Mouse (Mus musculus) cerebellum, adult 2 months (tissue): ENCODE data around the gene Amotl1. TPM values are rescaled to one million over a fixed set of nuclear protein-coding genes. Genes with fewer than 3 reads are reported as not detected.

Experiments used
- DNase-seq, 2 experiments: peaks; one replicate each; pipeline ENCODE4 v3.0.0; 2021
- H3K27ac ChIP-seq: fragments of 200-500 bp; 2 replicates; pipeline ENCODE4 v1.5.1; 2012; ENCODE audit warnings: low read length, control low read depth, inconsistent platforms; ENCODE audit not compliant: insufficient read depth
- H3K27me3 ChIP-seq: fragments of 200-500 bp; 2 replicates; pipeline ENCODE4 v1.6.1; 2012; ENCODE audit warnings: inconsistent platforms, mild to moderate bottlenecking, low read length, moderate library complexity; ENCODE audit not compliant: control insufficient read depth, insufficient read depth
- H3K4me1 ChIP-seq: fragments of 200-500 bp; 2 replicates; pipeline ENCODE4 v1.6.1; 2011; ENCODE audit warnings: low read length; ENCODE audit not compliant: control insufficient read depth, insufficient read depth
- H3K4me3 ChIP-seq: fragments of 200-500 bp; replicated peaks from 2 replicates; pipeline ENCODE3; 2011; ENCODE audit warnings: mild to moderate bottlenecking, low read depth, low read length, control low read depth; ENCODE audit not compliant: insufficient read depth
- CTCF ChIP-seq: fragments of 200-500 bp; IDR thresholded peaks from 2 replicates; pipeline ENCODE4 v1.5.1; 2011; ENCODE audit warnings: low read depth, mild to moderate bottlenecking, control low read depth, low read length, moderate library complexity, borderline replicate concordance; ENCODE audit not compliant: insufficient read depth
- POLR2A ChIP-seq: fragments of 200-500 bp; IDR thresholded peaks from 2 replicates; pipeline ENCODE4 v1.6.1; 2011; ENCODE audit warnings: low read length, control low read depth, borderline replicate concordance; ENCODE audit not compliant: insufficient read depth
- WGBS: fragments of 180-500 bp; shearing (Covaris S2); methylation state at CpG from one replicate; pipeline ENCODE4 v1.1.7; 2018; 5-methylcytosine and 5-hydroxymethylcytosine counted together
- polyA plus RNA-seq: library from polyadenylated mRNA; depleted of rRNA; stranded (reverse); fragments of >200 nt; gene quantifications from 2 replicates; pipeline ENCODE4 v1.2.3, GENCODE M21; 2012; rRNA removed

Gene Amotl1
- polyA plus RNA-seq, 1 experiment = 10.3 TPM

- peak; percentile 68; the same call in 1 of the 2 replicates for TF ChIP-seq POLR2A
- TF ChIP-seq CTCF = no peak
- DNase-seq = peak; percentile 94 to 97
- no peaks in the 10 kb centered on the region; the same call in 1 of the 2 replicates for H3K4me1 ChIP-seq
- H3K27ac ChIP-seq = peak within 1 kb of the TSS; percentile 67
- no peaks in the 10 kb centered on the region for H3K27me3 ChIP-seq
- peak within 1 kb of the TSS; percentile 96 for H3K4me3 ChIP-seq
- under 1% methylated on average over 59 of the region's 59 CpGs for WGBS
Measured at GRCm38 (mm10) chr9:14500023-14500915, 144.6 kb downstream of the Amotl1 start, which contains the start of the genes Kdm4d and Cwc15. Gene Kdm4d (minus strand): TSS chr9:14500482. Gene Cwc15 (plus strand): TSS chr9:14500617.

- no peak overlapping the region for H3K27ac ChIP-seq
- H3K4me3 ChIP-seq = peak overlapping the region; percentile 84
- TF ChIP-seq CTCF (no peak), POLR2A (no peak)
- no peaks in the 10 kb centered on the region; the same call in 1 of the 2 replicates for H3K4me1 ChIP-seq
- H3K27me3 ChIP-seq = no peaks in the 10 kb centered on the region
- DNase-seq = no peak
- 83% methylated on average over 4 of the region's 4 CpGs for WGBS
Measured at GRCm38 (mm10) chr9:14498896-14499705, 145.8 kb downstream of the Amotl1 start.

Other genes with a start within 250 kb of the Amotl1 start
- gene Kdm4d, start 144.6 kb downstream of the Amotl1 start, polyA plus RNA-seq = 1.1 and 1.2 TPM in 2 replicates
- 123 and 129 TPM in 2 replicates for gene Cwc15, start 144.4 kb downstream of the Amotl1 start, polyA plus RNA-seq
- gene Piwil4, start 95.7 kb upstream of the Amotl1 start, polyA plus RNA-seq = 0.08 and 0.11 TPM in 2 replicates
- gene Fut4, start 107.3 kb upstream of the Amotl1 start, polyA plus RNA-seq = 0.22 and 0.26 TPM in 2 replicates
- 0.41 and 1.7 TPM in 2 replicates for gene 1700012B09Rik, start 126.0 kb upstream of the Amotl1 start, polyA plus RNA-seq
- gene Mre11a, start 139.6 kb upstream of the Amotl1 start, polyA plus RNA-seq = 7.5 and 8.2 TPM in 2 replicates
- 8.5 and 11.0 TPM in 2 replicates for gene Ankrd49, start 139.8 kb upstream of the Amotl1 start, polyA plus RNA-seq
- 2.5 and 2.8 TPM in 2 replicates for gene Gpr83, start 215.2 kb upstream of the Amotl1 start, polyA plus RNA-seq